Mouse (Mus musculus) midbrain, postnatal 0 days (tissue): ENCODE measurements at regions not wholly inside any gene's neighbourhood (a gene's known extent, or its start where the extent isn't known, plus 50 kb on each side); places are given as distances from the start of the nearest gene placed in this dataset.

ENCODE experiments used
- ATAC-seq: fragments of 200-750 bp; cut with Nextera tagmentation; 2 replicates; pipeline ENCODE4 v1.8.0; 2017; ENCODE audit warnings: moderate number of reproducible peaks, mild to moderate bottlenecking, moderate TSS enrichment, moderate library complexity; ENCODE audit not compliant: low FRiP score
- DNase-seq: peaks from one replicate; pipeline ENCODE4 v3.0.0-alpha.2; 2015; ENCODE audit warnings: low spot score
- H3K27ac ChIP-seq: fragments of 300-500 bp; sonication (generic); 2 replicates; pipeline ENCODE4 v1.5.1; 2014; ENCODE audit warnings: low read depth, mild to moderate bottlenecking, low read length, mixed read lengths
- H3K27me3 ChIP-seq: fragments of 300-500 bp; sonication (generic); 2 replicates; pipeline ENCODE4 v1.6.1; 2014; ENCODE audit warnings: low read length, control low read depth, mixed read lengths; ENCODE audit not compliant: insufficient read depth
- H3K36me3 ChIP-seq: fragments of 300-500 bp; sonication (generic); 2 replicates; pipeline ENCODE4 v1.6.1; 2014; ENCODE audit warnings: low read length, control low read depth, mixed read lengths; ENCODE audit not compliant: insufficient read depth
- H3K4me1 ChIP-seq: fragments of 300-500 bp; sonication (generic); 2 replicates; pipeline ENCODE4 v1.6.1; 2014; ENCODE audit warnings: mild to moderate bottlenecking, control low read depth, antibody characterized with exemption, low read length, mixed read lengths; ENCODE audit not compliant: insufficient read depth
- H3K4me2 ChIP-seq: fragments of 300-500 bp; sonication (generic); 2 replicates; pipeline ENCODE4 v1.6.1; 2014; ENCODE audit warnings: low read depth, mild to moderate bottlenecking, low read length, mixed read lengths; ENCODE audit not compliant: poor library complexity, severe bottlenecking
- H3K4me3 ChIP-seq: fragments of 300-500 bp; sonication (generic); 2 replicates; pipeline ENCODE4 v1.5.1; 2014; ENCODE audit warnings: low read depth, mild to moderate bottlenecking, low read length, moderate library complexity
- H3K9ac ChIP-seq: fragments of 300-500 bp; sonication (generic); replicated peaks from 2 replicates; pipeline ENCODE4 v1.6.1; 2014; ENCODE audit warnings: mild to moderate bottlenecking, low read length, moderate library complexity, mixed read lengths; ENCODE audit not compliant: poor library complexity, severe bottlenecking
- H3K9me3 ChIP-seq: fragments of 300-500 bp; sonication (generic); 2 replicates; pipeline ENCODE4 v1.6.1; 2016; ENCODE audit warnings: low read length, control low read depth
- CTCF ChIP-seq: IDR thresholded peaks from 2 replicates; pipeline ENCODE4 v1.5.1; 2016; ENCODE audit warnings: antibody characterized with exemption, mild to moderate bottlenecking
- WGBS: fragments of 180-500 bp; shearing (Covaris S2); extraction: QIAGEN DNeasy Blood & Tissue Kit; methylation state at CpG from one replicate; pipeline ENCODE4 v1.1.7; 2014; 5-methylcytosine and 5-hydroxymethylcytosine counted together

GRCm38 (mm10) chr2:131667874-131668273, 105.8 kb upstream of the Adra1d start:
- no peaks in the 10 kb centered on the region for H3K9me3 ChIP-seq
- no peaks in the 10 kb centered on the region for H3K27me3 ChIP-seq
- no peak overlapping the region for H3K9ac ChIP-seq
- H3K4me2 ChIP-seq, result no peak overlapping the region
- WGBS, result 85% methylated on average over 2 of the region's 2 CpGs
- no peak for ATAC-seq
- DNase-seq, result no peak
- H3K27ac ChIP-seq, result no peak overlapping the region
- TF ChIP-seq CTCF, result no peak
- no peaks in the 10 kb centered on the region for H3K36me3 ChIP-seq
- H3K4me1 ChIP-seq, result no peaks in the 10 kb centered on the region
- H3K4me3 ChIP-seq, result no peak overlapping the region

- no peak for TF ChIP-seq CTCF
- Histone ChIP-seq H3K4me3 (no peak overlapping the region), H3K9me3 (no peaks in the 10 kb centered on the region), H3K27me3 (no peaks in the 10 kb centered on the region), H3K4me1 (no peaks in the 10 kb centered on the region), H3K4me2 (no peak overlapping the region), H3K9ac (no peak overlapping the region), H3K27ac (no peak overlapping the region), H3K36me3 (no peaks in the 10 kb centered on the region)
- 77% methylated on average over 3 of the region's 3 CpGs for WGBS
- DNase-seq (no peak), ATAC-seq (no peak)
Observed at GRCm38 (mm10) chr2:131666841-131667364, 104.8 kb upstream of the Adra1d start.

GRCm38 (mm10) chr2:131664575-131664974, 102.5 kb upstream of the Adra1d start:
- ATAC-seq (no peak), DNase-seq (no peak)
- Histone ChIP-seq H3K4me3 (no peak overlapping the region), H3K27me3 (no peaks in the 10 kb centered on the region), H3K4me1 (no peaks in the 10 kb centered on the region), H3K9ac (no peak overlapping the region), H3K9me3 (no peaks in the 10 kb centered on the region), H3K4me2 (no peak overlapping the region), H3K36me3 (no peaks in the 10 kb centered on the region), H3K27ac (no peak overlapping the region)
- WGBS, result 75% methylated on average over 3 of the region's 3 CpGs
- TF ChIP-seq CTCF, result no peak

- TF ChIP-seq CTCF, result no peak
- Histone ChIP-seq H3K9me3 (no peaks in the 10 kb centered on the region), H3K4me1 (no peaks in the 10 kb centered on the region), H3K4me3 (no peak overlapping the region), H3K27me3 (no peaks in the 10 kb centered on the region), H3K4me2 (no peak overlapping the region), H3K36me3 (no peaks in the 10 kb centered on the region), H3K9ac (no peak overlapping the region), H3K27ac (no peak overlapping the region)
- ATAC-seq (no peak), DNase-seq (no peak)
- WGBS, result 82% methylated on average over 8 of the region's 8 CpGs
Observed at GRCm38 (mm10) chr2:131663199-131663809, 101.2 kb upstream of the Adra1d start.

- no peak overlapping the region for H3K27ac ChIP-seq
- H3K27me3 ChIP-seq, result no peaks in the 10 kb centered on the region
- ATAC-seq, result no peak
- no peaks in the 10 kb centered on the region for H3K4me1 ChIP-seq
- H3K9ac ChIP-seq, result no peak overlapping the region
- H3K4me3 ChIP-seq, result no peak overlapping the region
- no peak overlapping the region for H3K4me2 ChIP-seq
- 73% methylated on average over 5 of the region's 5 CpGs for WGBS
- no peak for TF ChIP-seq CTCF
- no peak for DNase-seq
- H3K36me3 ChIP-seq, result no peaks in the 10 kb centered on the region
- no peaks in the 10 kb centered on the region for H3K9me3 ChIP-seq
Observed at GRCm38 (mm10) chr2:131652197-131652596, 90.1 kb upstream of the Adra1d start.

- no peaks in the 10 kb centered on the region for H3K27me3 ChIP-seq
- no peaks in the 10 kb centered on the region for H3K36me3 ChIP-seq
- H3K4me2 ChIP-seq, result no peak overlapping the region
- no peak for DNase-seq
- no peaks in the 10 kb centered on the region for H3K4me1 ChIP-seq
- no peak overlapping the region for H3K4me3 ChIP-seq
- no peak overlapping the region for H3K9ac ChIP-seq
- H3K27ac ChIP-seq, result no peak overlapping the region
- no peaks in the 10 kb centered on the region for H3K9me3 ChIP-seq
- no peak for ATAC-seq
- TF ChIP-seq CTCF, result no peak
- 76% methylated on average over 9 of the region's 9 CpGs for WGBS
Observed at GRCm38 (mm10) chr2:131650611-131651153, 88.6 kb upstream of the Adra1d start.
